Mouse (Mus musculus) myocyte (in vitro differentiated cells): ENCODE data around the gene Dnajb8. TPM values are rescaled to one million over a fixed set of nuclear protein-coding genes. Genes with fewer than 3 reads are reported as not detected.

Experiments
- H3K27me3 ChIP-seq: one replicate; pipeline ENCODE4 v1.6.1; 2011; ENCODE audit not compliant: control insufficient read depth, insufficient read depth, insufficient read length
- H3K36me3 ChIP-seq: one replicate; pipeline ENCODE4 v1.6.1; 2011; ENCODE audit not compliant: control insufficient read depth, insufficient read depth
- H3K4me2 ChIP-seq: one replicate; pipeline ENCODE4 v1.6.1; 2011; ENCODE audit warnings: low read depth, control low read depth
- H3K4me3 ChIP-seq: one replicate; pipeline ENCODE4 v1.5.1; 2011; ENCODE audit warnings: mild to moderate bottlenecking, control low read depth, moderate library complexity
- H3K79me2 ChIP-seq: one replicate; pipeline ENCODE4 v1.6.1; 2011; ENCODE audit not compliant: control insufficient read depth, insufficient read depth
- H3ac ChIP-seq: one replicate; pipeline ENCODE4 v1.6.1; 2011; ENCODE audit not compliant: control insufficient read depth, insufficient read length
- CEBPB ChIP-seq: IDR thresholded peaks from 2 replicates; pipeline ENCODE4 v1.6.1; 2011; ENCODE audit warnings: mild to moderate bottlenecking, moderate library complexity; ENCODE audit not compliant: poor library complexity, insufficient read depth, severe bottlenecking
- E2F4 ChIP-seq: IDR thresholded peaks from one replicate; pipeline ENCODE4 v1.6.1; 2011; ENCODE audit warnings: mild to moderate bottlenecking, control low read depth, moderate library complexity; ENCODE audit not compliant: insufficient read depth
- MAX ChIP-seq: IDR thresholded peaks from one replicate; pipeline ENCODE4 v1.6.1; 2011; ENCODE audit warnings: low read depth, mild to moderate bottlenecking, control low read depth
- MYOD1 ChIP-seq, 3 experiments: IDR thresholded peaks; one replicate each; pipeline ENCODE4 v1.6.1; 2011; ENCODE audit warnings: control low read depth in 2 of 3, low read depth in 2 of 3, mild to moderate bottlenecking in 2 of 3, moderate library complexity in 1 of 3; ENCODE audit not compliant: insufficient read length in 2 of 3, control insufficient read depth in 1 of 3
- MYOG ChIP-seq, 3 experiments: IDR thresholded peaks; one replicate each; pipeline ENCODE4 v1.6.1; 2011; ENCODE audit warnings: control low read depth in 2 of 3, low read depth in 2 of 3, mild to moderate bottlenecking in 2 of 3; ENCODE audit not compliant: insufficient read length in 2 of 3, control insufficient read depth in 1 of 3, insufficient read depth in 1 of 3
- POLR2A ChIP-seq: IDR thresholded peaks from one replicate; pipeline ENCODE4 v1.6.1; 2011; ENCODE audit warnings: low read depth, mild to moderate bottlenecking, control low read depth, moderate library complexity; ENCODE audit not compliant: insufficient read length
- POLR2AphosphoS2 ChIP-seq: IDR thresholded peaks from one replicate; pipeline ENCODE4 v1.6.1; 2011; ENCODE audit warnings: low read depth, control low read depth; ENCODE audit not compliant: insufficient read length
- REST ChIP-seq: IDR thresholded peaks from one replicate; pipeline ENCODE4 v1.6.1; 2011; ENCODE audit warnings: mild to moderate bottlenecking, control low read depth, moderate library complexity; ENCODE audit not compliant: insufficient read depth, insufficient read length
- SRF ChIP-seq: IDR thresholded peaks from one replicate; pipeline ENCODE4 v1.6.1; 2011; ENCODE audit warnings: low read depth; ENCODE audit not compliant: control insufficient read depth, insufficient read length
- TCF12 ChIP-seq: IDR thresholded peaks from one replicate; pipeline ENCODE4 v1.6.1; 2011; ENCODE audit warnings: mild to moderate bottlenecking, control low read depth; ENCODE audit not compliant: poor library complexity, insufficient read depth, severe bottlenecking
- TCF3 ChIP-seq: IDR thresholded peaks from one replicate; pipeline ENCODE4 v1.6.1; 2011; ENCODE audit warnings: low read depth, control low read depth; ENCODE audit not compliant: insufficient read length
- USF1 ChIP-seq: IDR thresholded peaks from one replicate; pipeline ENCODE4 v1.6.1; 2011; ENCODE audit warnings: low read depth, mild to moderate bottlenecking, control low read depth, moderate library complexity
- polyA plus RNA-seq: library from polyadenylated mRNA; unstranded; fragments of >200 nt; fragmentation: generic; extraction: Trizol; gene quantifications from one replicate; pipeline ENCODE4 v1.2.1, GENCODE M21; 2012; ENCODE audit warnings: missing spikeins

Gene Dnajb8
- polyA plus RNA-seq, 1 experiment: not detected

- no peak overlapping the region for H3K4me2 ChIP-seq
- peaks cover 59% of the 10 kb centered on the region for H3K27me3 ChIP-seq
- no peaks in the 10 kb centered on the region for H3K36me3 ChIP-seq
- no peak overlapping the region for H3K4me3 ChIP-seq
- no peak overlapping the region for H3ac ChIP-seq
- no peaks in the 10 kb centered on the region for H3K79me2 ChIP-seq
- TF ChIP-seq MYOG (IDR thresholded peaks at IDR 0.05; ENCODE audit: control insufficient read depth in 1 of 3, insufficient read depth in 1 of 3, insufficient read length in 2 of 3, low read depth in 2 of 3) (no peak), USF1 (no peak), REST (no peak), POLR2A (no peak), SRF (no peak), TCF12 (no peak), POLR2AphosphoS2 (no peak), E2F4 (no peak), CEBPB (no peak), MYOD1 (IDR thresholded peaks at IDR 0.05; ENCODE audit: control insufficient read depth in 1 of 3, insufficient read length in 2 of 3, low read depth in 2 of 3) (no peak), TCF3 (no peak), MAX (no peak)
These were observed 9.8 kb downstream of the Dnajb8 start for GRCm38 (mm10) chr6:88231821-88232220.

DNA sequence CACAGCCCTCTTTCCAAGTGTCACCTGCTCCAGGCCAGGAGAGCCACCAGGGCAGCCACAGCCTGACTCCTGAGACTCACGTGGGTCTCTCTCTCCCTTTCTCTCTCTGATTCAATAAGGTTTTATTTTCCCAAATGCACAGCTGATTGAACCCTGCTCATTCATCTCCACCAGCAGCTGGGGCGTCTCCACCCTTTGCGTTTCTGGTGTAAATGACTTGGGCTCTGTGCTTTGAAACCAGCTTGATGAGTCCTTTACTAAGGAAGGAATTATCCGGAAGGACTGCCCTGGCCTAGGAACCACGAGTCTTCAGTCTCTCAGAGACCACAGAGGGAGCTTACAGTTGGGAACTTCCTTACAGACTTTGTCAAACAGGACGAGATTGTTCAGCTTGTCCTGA, 10.2 kb downstream of the Dnajb8 start:
- Histone ChIP-seq H3K4me3 (no peak overlapping the region), H3ac (no peak overlapping the region), H3K27me3 (peaks cover 62% of the 10 kb centered on the region), H3K79me2 (no peaks in the 10 kb centered on the region), H3K4me2 (no peak overlapping the region), H3K36me3 (no peaks in the 10 kb centered on the region)
- TF ChIP-seq CEBPB: no peak
- no peak for TF ChIP-seq MAX
- no peak for TF ChIP-seq MYOG (IDR thresholded peaks at IDR 0.05; ENCODE audit: control insufficient read depth in 1 of 3, insufficient read depth in 1 of 3, insufficient read length in 2 of 3, low read depth in 2 of 3)
- TF ChIP-seq REST: no peak
- TF ChIP-seq E2F4: no peak
- TF ChIP-seq TCF12: no peak
- TF ChIP-seq POLR2AphosphoS2: no peak

- no peak overlapping the region for H3ac ChIP-seq
- TF ChIP-seq USF1: no peak
- TF ChIP-seq E2F4: no peak
- TF ChIP-seq POLR2A: no peak
- TF ChIP-seq MYOD1 (IDR thresholded peaks at IDR 0.05; ENCODE audit: control insufficient read depth in 1 of 3, insufficient read length in 2 of 3, low read depth in 2 of 3): no peak
- TF ChIP-seq SRF: no peak
- no peak for TF ChIP-seq POLR2AphosphoS2
- TF ChIP-seq REST: no peak
- no peak for TF ChIP-seq CEBPB
- no peak for TF ChIP-seq MYOG (IDR thresholded peaks at IDR 0.05; ENCODE audit: control insufficient read depth in 1 of 3, insufficient read depth in 1 of 3, insufficient read length in 2 of 3, low read depth in 2 of 3)
- TF ChIP-seq TCF12: no peak
- no peak for TF ChIP-seq MAX
- no peak for TF ChIP-seq TCF3
- no peaks in the 10 kb centered on the region for H3K79me2 ChIP-seq
- H3K4me3 ChIP-seq: no peak overlapping the region
- H3K4me2 ChIP-seq: no peak overlapping the region
- no peaks in the 10 kb centered on the region for H3K36me3 ChIP-seq
- H3K27me3 ChIP-seq: peaks cover 59% of the 10 kb centered on the region
These were observed 11.9 kb downstream of the Dnajb8 start for GRCm38 (mm10) chr6:88233996-88234395.

- H3K36me3 ChIP-seq: no peaks in the 10 kb centered on the region
- H3K27me3 ChIP-seq: peaks cover 60% of the 10 kb centered on the region
- no peak overlapping the region for H3K4me2 ChIP-seq
- H3K4me3 ChIP-seq: no peak overlapping the region
- no peak overlapping the region for H3ac ChIP-seq
- TF ChIP-seq POLR2A (no peak), SRF (no peak), TCF3 (no peak), E2F4 (no peak), MYOD1 (IDR thresholded peaks at IDR 0.05; ENCODE audit: control insufficient read depth in 1 of 3, insufficient read length in 2 of 3, low read depth in 2 of 3) (no peak), TCF12 (no peak), USF1 (no peak), POLR2AphosphoS2 (no peak), REST (no peak), MYOG (IDR thresholded peaks at IDR 0.05; ENCODE audit: control insufficient read depth in 1 of 3, insufficient read depth in 1 of 3, insufficient read length in 2 of 3, low read depth in 2 of 3) (no peak), MAX (no peak), CEBPB (no peak)
- H3K79me2 ChIP-seq: no peaks in the 10 kb centered on the region
These were observed 13.4 kb downstream of the Dnajb8 start for GRCm38 (mm10) chr6:88235461-88235860.

DNA sequence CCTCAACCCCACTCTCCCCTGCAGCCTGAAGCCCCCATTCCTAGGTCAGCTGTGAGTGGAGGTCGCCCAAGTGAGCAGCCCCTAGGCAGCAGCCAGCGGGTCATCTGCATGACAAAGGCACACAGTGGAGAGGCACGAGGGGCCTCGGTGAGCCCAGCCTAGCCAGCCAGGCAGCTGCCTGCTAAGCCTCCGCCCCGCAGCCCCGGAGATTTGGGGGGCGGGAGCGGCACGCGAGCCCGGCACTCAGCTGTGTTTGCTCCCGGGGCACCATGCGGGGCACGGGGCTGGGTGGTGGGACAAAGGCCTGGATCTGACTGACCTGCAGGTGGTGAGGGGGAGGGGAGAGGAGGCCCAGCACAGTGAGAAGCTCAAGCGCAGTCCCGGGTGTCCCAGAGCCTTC, 13.9 kb downstream of the Dnajb8 start:
- no peaks in the 10 kb centered on the region for H3K79me2 ChIP-seq
- H3K4me3 ChIP-seq: no peak overlapping the region
- peaks cover 59% of the 10 kb centered on the region for H3K27me3 ChIP-seq
- no peak overlapping the region for H3K4me2 ChIP-seq
- TF ChIP-seq TCF3: no peak
- no peak for TF ChIP-seq POLR2AphosphoS2
- TF ChIP-seq MYOG (IDR thresholded peaks at IDR 0.05; ENCODE audit: control insufficient read depth in 1 of 3, insufficient read depth in 1 of 3, insufficient read length in 2 of 3, low read depth in 2 of 3): no peak
- H3K36me3 ChIP-seq: no peaks in the 10 kb centered on the region
- no peak overlapping the region for H3ac ChIP-seq
